Mouse (Mus musculus) embryonic fibroblast, embryonic 13.5 days (primary cell): ENCODE measurements around the gene Fhit.

Experiments used
- CTCF ChIP-seq: IDR thresholded peaks from 2 replicates; pipeline ENCODE4 v1.5.1; 2011; ENCODE audit warnings: mild to moderate bottlenecking, control low read depth, low read length, moderate library complexity, borderline replicate concordance; ENCODE audit not compliant: insufficient read depth
- POLR2A ChIP-seq: IDR thresholded peaks from 2 replicates; pipeline ENCODE4 v1.6.1; 2011; ENCODE audit warnings: low read depth, mild to moderate bottlenecking, control low read depth, low read length, moderate library complexity

DNA sequence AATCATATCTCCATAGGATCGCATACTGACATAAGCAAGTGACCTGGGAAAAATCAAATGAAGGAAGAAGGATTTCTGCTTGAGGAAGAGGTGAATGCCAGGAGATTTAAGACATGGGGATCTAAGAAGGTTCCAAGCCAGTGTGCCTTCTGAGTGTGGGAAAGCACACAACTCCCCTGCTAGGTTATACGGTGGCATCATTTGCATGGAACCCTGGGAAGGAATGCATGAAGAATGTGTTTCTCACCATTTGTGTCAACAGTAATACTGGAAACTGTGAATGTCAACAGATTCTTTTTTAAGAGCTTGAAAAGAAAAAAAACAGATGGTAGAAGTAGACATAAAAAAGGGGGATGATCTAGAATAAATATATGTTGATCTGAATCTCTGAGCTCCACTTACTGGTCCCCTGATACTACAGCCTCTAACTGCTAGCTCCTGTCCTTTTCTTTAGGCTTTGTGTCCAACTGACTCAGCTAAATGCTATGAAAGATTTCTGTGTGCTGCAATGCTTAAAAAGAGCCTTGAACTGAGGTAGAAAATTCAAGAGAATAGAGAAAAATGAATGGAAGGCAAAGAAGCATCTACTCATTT, 1473.1 kb downstream of the Fhit start:
- TF ChIP-seq POLR2A (no peak), CTCF (no peak)
